Mouse (Mus musculus) small intestine, adult 2 months (tissue): ENCODE results near the gene Fcgr4.

ENCODE experiments used
- CTCF ChIP-seq: fragments of 200-500 bp; IDR thresholded peaks from 2 replicates; pipeline ENCODE4 v1.5.1; 2012; ENCODE audit warnings: low read depth, mild to moderate bottlenecking, control low read depth, inconsistent platforms, low read length, moderate library complexity, mixed read lengths; ENCODE audit not compliant: insufficient replicate concordance, insufficient read length; ENCODE audit errors: extremely low read depth
- POLR2A ChIP-seq: fragments of 200-500 bp; IDR thresholded peaks from 2 replicates; pipeline ENCODE4 v1.6.1; 2012; ENCODE audit warnings: low read depth, mild to moderate bottlenecking, control low read depth, inconsistent platforms, low read length, moderate library complexity

GRCm38 (mm10) chr1:170996753-170997152 is 22.0 kb upstream of the Fcgr4 start:
- peak; percentile 68; the same call in 1 of the 2 replicates for TF ChIP-seq CTCF
- no peak for TF ChIP-seq POLR2A
